Mouse (Mus musculus) bone marrow macrophage, adult 2 months (primary cell): ENCODE measurements around the gene Syn3.

Source experiments
- CTCF ChIP-seq: IDR thresholded peaks from 2 replicates; pipeline ENCODE4 v1.5.1; 2012; ENCODE audit warnings: low read depth, mild to moderate bottlenecking, low read length, moderate library complexity
- POLR2A ChIP-seq: IDR thresholded peaks from 2 replicates; pipeline ENCODE4 v1.6.1; 2012; ENCODE audit warnings: mild to moderate bottlenecking, low read depth, low read length, borderline replicate concordance

- no peak for TF ChIP-seq CTCF
- no peak for TF ChIP-seq POLR2A
Observed at GRCm38 (mm10) chr10:86452326-86452995, 46.2 kb downstream of the Syn3 start.
